Mouse (Mus musculus) CH12.LX (cell line): ENCODE results near the gene Plce1. TPM values are rescaled to one million over a fixed set of nuclear protein-coding genes. Genes with fewer than 3 reads are reported as not detected.

Source experiments
- DNase-seq: peaks from one replicate; pipeline ENCODE4 v3.0.0-alpha.2; 2013; ENCODE audit errors: extremely low read depth
- H3K27ac ChIP-seq: 2 replicates; pipeline ENCODE4 v1.5.1; 2012; ENCODE audit warnings: low read depth, mild to moderate bottlenecking, control low read depth, moderate library complexity; ENCODE audit not compliant: insufficient read depth
- H3K27me3 ChIP-seq: replicated peaks from 2 replicates; pipeline ENCODE3; 2012; ENCODE audit warnings: inconsistent platforms
- H3K36me3 ChIP-seq, 2 experiments: replicated peaks in 1 of 2; 2 replicates each; pipeline versions ENCODE3 to v1.6.1; 2012; ENCODE audit warnings: inconsistent platforms in 1 of 2, low read length in 1 of 2, mild to moderate bottlenecking in 1 of 2, mixed read lengths in 1 of 2, moderate library complexity in 1 of 2; ENCODE audit not compliant: control insufficient read depth in 1 of 2, insufficient read depth in 1 of 2
- H3K4me1 ChIP-seq, 2 experiments: 2 replicates each; pipeline ENCODE4 v1.6.1; 2012; ENCODE audit warnings: inconsistent platforms in 1 of 2, moderate library complexity in 1 of 2; ENCODE audit not compliant: insufficient read depth in 2 of 2, control insufficient read depth in 1 of 2
- H3K4me2 ChIP-seq: 2 replicates; pipeline ENCODE4 v1.6.1; 2012; ENCODE audit warnings: low read depth, mild to moderate bottlenecking, control low read depth; ENCODE audit not compliant: poor library complexity, insufficient read depth, severe bottlenecking
- H3K4me3 ChIP-seq, 3 experiments: fragments of 150-350 bp in 1 of 3; sonication (generic) in 1 of 3; replicated peaks in 1 of 3; 2 replicates each; pipeline versions ENCODE3 to v1.5.1; 2011 to 2012; ENCODE audit warnings: low read depth in 2 of 3, low read length in 2 of 3, mild to moderate bottlenecking in 2 of 3, moderate library complexity in 2 of 3, control low read depth in 1 of 3, improper control_type of control experiment in 1 of 3, inconsistent platforms in 1 of 3, mixed read lengths in 1 of 3; ENCODE audit not compliant: poor library complexity in 1 of 3
- H3K79me2 ChIP-seq: replicated peaks from 2 replicates; pipeline ENCODE4 v1.6.1; 2012; ENCODE audit warnings: mild to moderate bottlenecking, moderate library complexity; ENCODE audit not compliant: control insufficient read depth, poor library complexity, insufficient read depth, severe bottlenecking; ENCODE audit errors: extremely low read depth
- H3K9ac ChIP-seq: 2 replicates; pipeline ENCODE4 v1.6.1; 2012; ENCODE audit warnings: low read depth, mild to moderate bottlenecking, control low read depth, moderate library complexity; ENCODE audit not compliant: insufficient read depth
- H3K9me3 ChIP-seq: replicated peaks from 2 replicates; pipeline ENCODE3; 2012; ENCODE audit warnings: low read length, inconsistent platforms, mixed read lengths
- CHD1 ChIP-seq: IDR thresholded peaks from 2 replicates; pipeline ENCODE4 v1.6.1; 2012; ENCODE audit warnings: low read depth, low read length, improper control_type of control experiment, inconsistent platforms
- CTCF ChIP-seq, 2 experiments: IDR thresholded peaks in 1 of 2; conservative IDR thresholded peaks in 1 of 2; 2 replicates each; pipeline ENCODE4 v1.5.1; 2011 to 2012; ENCODE audit warnings: low read depth in 2 of 2, low read length in 2 of 2, improper control_type of control experiment in 1 of 2, inconsistent platforms in 1 of 2, mild to moderate bottlenecking in 1 of 2, moderate library complexity in 1 of 2
- E2F4 ChIP-seq: IDR thresholded peaks from 2 replicates; pipeline ENCODE4 v1.6.1; 2011; ENCODE audit warnings: low read depth, low read length, improper control_type of control experiment; ENCODE audit not compliant: insufficient replicate concordance
- ELF1 ChIP-seq: IDR thresholded peaks from 2 replicates; pipeline ENCODE4 v1.6.1; 2014; ENCODE audit warnings: low read depth, mild to moderate bottlenecking, inconsistent platforms, low read length, improper control_type of control experiment
- ETS1 ChIP-seq: conservative IDR thresholded peaks from 2 replicates; pipeline ENCODE4 v1.6.1; 2012; ENCODE audit warnings: low read depth, mild to moderate bottlenecking, inconsistent platforms, low read length, improper control_type of control experiment, moderate library complexity
- IRF4 ChIP-seq: IDR thresholded peaks from 2 replicates; pipeline ENCODE4 v1.6.1; 2014; ENCODE audit warnings: low read depth, mild to moderate bottlenecking, inconsistent platforms, low read length, improper control_type of control experiment
- JUN ChIP-seq: IDR thresholded peaks from 2 replicates; pipeline ENCODE4 v1.6.1; 2011; ENCODE audit warnings: low read depth, mild to moderate bottlenecking, low read length, improper control_type of control experiment, moderate library complexity; ENCODE audit not compliant: insufficient read depth
- KAT2A ChIP-seq: IDR thresholded peaks from 2 replicates; pipeline ENCODE4 v1.6.1; 2012; ENCODE audit warnings: low read length, improper control_type of control experiment, inconsistent platforms; ENCODE audit not compliant: insufficient replicate concordance
- MAFK ChIP-seq: IDR thresholded peaks from 2 replicates; pipeline ENCODE4 v1.6.1; 2011; ENCODE audit warnings: low read length, improper control_type of control experiment; ENCODE audit not compliant: insufficient replicate concordance
- MAX ChIP-seq: IDR thresholded peaks from 2 replicates; pipeline ENCODE4 v1.6.1; 2011; ENCODE audit warnings: low read length, improper control_type of control experiment
- MAZ ChIP-seq: IDR thresholded peaks from 2 replicates; pipeline ENCODE4 v1.6.1; 2012; ENCODE audit warnings: low read depth, mild to moderate bottlenecking, inconsistent platforms, low read length, improper control_type of control experiment, moderate library complexity
- MXI1 ChIP-seq: IDR thresholded peaks from 2 replicates; pipeline ENCODE4 v1.6.1; 2011; ENCODE audit warnings: mild to moderate bottlenecking, low read depth, low read length, improper control_type of control experiment
- MYC ChIP-seq: IDR thresholded peaks from 2 replicates; pipeline ENCODE4 v1.6.1; 2011; ENCODE audit warnings: low read depth, mild to moderate bottlenecking, improper control_type of control experiment, low read length
- NELFE ChIP-seq: IDR thresholded peaks from 2 replicates; pipeline ENCODE4 v1.6.1; 2011; ENCODE audit warnings: low read depth, low read length, improper control_type of control experiment
- PAX5 ChIP-seq: IDR thresholded peaks from 2 replicates; pipeline ENCODE4 v1.6.1; 2012; ENCODE audit warnings: low read length, inconsistent platforms, mixed read lengths
- POLR2AphosphoS2 ChIP-seq: IDR thresholded peaks from 2 replicates; pipeline ENCODE4 v1.6.1; 2011; ENCODE audit warnings: low read depth, low read length, improper control_type of control experiment
- RCOR1 ChIP-seq: conservative IDR thresholded peaks from 2 replicates; pipeline ENCODE4 v1.6.1; 2012; ENCODE audit warnings: low read depth, mild to moderate bottlenecking, inconsistent platforms, low read length, improper control_type of control experiment
- SMC3 ChIP-seq: IDR thresholded peaks from 2 replicates; pipeline ENCODE4 v1.6.1; 2011; ENCODE audit warnings: low read depth, low read length, improper control_type of control experiment
- TBP ChIP-seq: conservative IDR thresholded peaks from 2 replicates; pipeline ENCODE4 v1.6.1; 2011; ENCODE audit warnings: low read depth, low read length, improper control_type of control experiment
- UBTF ChIP-seq: IDR thresholded peaks from 2 replicates; pipeline ENCODE4 v1.6.1; 2012; ENCODE audit warnings: low read depth, mild to moderate bottlenecking, inconsistent platforms, low read length, improper control_type of control experiment, moderate library complexity
- ZKSCAN1 ChIP-seq: IDR thresholded peaks from 2 replicates; pipeline ENCODE4 v1.6.1; 2012; ENCODE audit warnings: low read depth, inconsistent platforms, low read length, improper control_type of control experiment, borderline replicate concordance
- ZNF384 ChIP-seq: IDR thresholded peaks from 2 replicates; pipeline ENCODE4 v1.6.1; 2012; ENCODE audit warnings: low read depth, low read length, improper control_type of control experiment, inconsistent platforms
- dilution Hi-C: fragments of 300-500 bp; cut with MboI; formaldehyde crosslinking; loops from 2 replicates; pipeline ENCODE4 v1.14.3; 2020; ENCODE audit warnings: low sequenced_read_pairs; ENCODE audit not compliant: extremely low pct_unique_long_range_greater_than_20kb, extremely low pct_ligation_motif_present
- in situ Hi-C: fragments of 300-500 bp; cut with MboI; formaldehyde crosslinking; loops from 3 replicates; pipeline ENCODE4 v1.14.3; 2019; ENCODE audit warnings: low sequenced_read_pairs, low pct_ligation_motif_present, low pct_unique_long_range_greater_than_20kb, mixed read lengths
- polyA plus RNA-seq: library from polyadenylated mRNA; unstranded; fragments of >175 nt; gene quantifications from 2 replicates; pipeline ENCODE4 v1.2.1, GENCODE M21; 2012; ENCODE audit warnings: low read depth; ENCODE audit not compliant: insufficient read length
- total RNA-seq, 2 experiments: library from RNA; depleted of rRNA; stranded (reverse); fragments of 300-350 nt in 1 of 2; fragments of >200 nt in 1 of 2; gene quantifications; 2 replicates each; pipeline ENCODE4 v1.2.3; 2012 to 2014

Gene Plce1
- total and polyA plus RNA-seq, 3 experiments = under 0.01 to 0.13 (median 0.05) TPM

DNA sequence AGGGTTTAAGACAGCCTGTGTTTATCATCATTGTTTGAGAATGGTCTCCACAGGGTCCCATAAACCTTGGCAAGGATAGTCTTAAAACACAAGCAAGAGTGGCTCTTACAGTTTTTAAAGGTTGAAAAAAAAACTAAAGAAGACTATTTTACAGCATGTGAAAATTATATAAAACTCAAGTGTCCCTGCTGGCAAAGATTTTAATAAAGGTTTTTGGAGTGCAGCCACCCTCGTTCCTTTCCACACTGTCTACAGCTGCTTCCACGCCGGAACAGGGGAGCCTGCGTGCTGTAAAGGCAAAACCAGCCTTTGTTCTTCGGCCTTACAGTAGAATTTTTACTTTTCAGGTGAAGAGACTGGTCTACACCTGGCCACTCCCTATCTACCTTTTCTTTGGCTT lies 52.3 kb downstream of the Plce1 start:
- H3K9me3 ChIP-seq = no peaks in the 10 kb centered on the region
- H3K9ac ChIP-seq = no peak overlapping the region
- no peak overlapping the region for H3K27ac ChIP-seq
- H3K79me2 ChIP-seq = no peaks in the 10 kb centered on the region
- TF ChIP-seq MAZ = no peak
- TF ChIP-seq SMC3 = no peak
- TF ChIP-seq MXI1 = no peak
- no peak for TF ChIP-seq NELFE
- TF ChIP-seq ELF1 = no peak
- TF ChIP-seq IRF4 = no peak
- TF ChIP-seq E2F4 = no peak
- TF ChIP-seq MAFK = no peak
- no peak for TF ChIP-seq PAX5
- no peak for TF ChIP-seq CTCF (conservative IDR thresholded peaks at IDR 0.05 in 1 of 2, IDR thresholded peaks at IDR 0.05 in 1 of 2; ENCODE audit: low read depth in 2 of 2, low read length in 2 of 2)
- no peak for TF ChIP-seq TBP
- TF ChIP-seq ZKSCAN1 = no peak
- no peak for TF ChIP-seq CHD1
- TF ChIP-seq KAT2A = no peak
- no peak for TF ChIP-seq JUN
- no peak for TF ChIP-seq MAX
- no peak for TF ChIP-seq ETS1
- TF ChIP-seq RCOR1 = no peak
- no peak overlapping the region for H3K4me3 ChIP-seq
- no peaks in the 10 kb centered on the region for H3K4me1 ChIP-seq
- no peaks in the 10 kb centered on the region for H3K27me3 ChIP-seq
- H3K4me2 ChIP-seq = no peak overlapping the region
- in situ Hi-C loops (no loop called here), dilution Hi-C loops (no loop called here)
- no peak for DNase-seq
- H3K36me3 ChIP-seq = no peaks in the 10 kb centered on the region

- Histone ChIP-seq H3K4me1 (no peaks in the 10 kb centered on the region), H3K9ac (no peak overlapping the region), H3K79me2 (no peaks in the 10 kb centered on the region), H3K4me2 (no peak overlapping the region), H3K9me3 (no peaks in the 10 kb centered on the region), H3K36me3 (no peaks in the 10 kb centered on the region), H3K27me3 (no peaks in the 10 kb centered on the region), H3K4me3 (no peak overlapping the region), H3K27ac (no peak overlapping the region)
- TF ChIP-seq MAFK (no peak), UBTF (no peak), MXI1 (no peak), RCOR1 (no peak), ZNF384 (no peak), MAZ (no peak), ELF1 (no peak), MYC (no peak), POLR2AphosphoS2 (no peak), TBP (no peak)
- in situ Hi-C loops = no loop called here
- dilution Hi-C loops = no loop called here
- no peak for DNase-seq
Observed at GRCm38 (mm10) chr19:38539338-38539737, 58.4 kb downstream of the Plce1 start.
